Mouse (Mus musculus) stomach, embryonic 16.5 days (tissue): ENCODE results near the gene D10Wsu102e. TPM values are rescaled to one million over a fixed set of nuclear protein-coding genes. Genes with fewer than 3 reads are reported as not detected.
A peak's percentile ranks its signal among the peaks of the same experiment; 100 is the strongest.
"Not testable (repeated sequence)": the region's sequence is repeated elsewhere in the genome, so short reads cannot be mapped to it uniquely, and the experiment has no call there.

Experiments
- ATAC-seq: fragments of 200-750 bp; cut with Nextera tagmentation; 2 replicates; pipeline ENCODE4 v1.8.0; 2017; ENCODE audit warnings: moderate number of reproducible peaks, moderate TSS enrichment; ENCODE audit not compliant: insufficient read depth, low FRiP score
- H3K27ac ChIP-seq: fragments of 300-500 bp; sonication (generic); 2 replicates; pipeline ENCODE4 v1.5.1; 2014; ENCODE audit warnings: low read length
- H3K27me3 ChIP-seq: fragments of 300-500 bp; sonication (generic); 2 replicates; pipeline ENCODE4 v1.6.1; 2014; ENCODE audit warnings: low read length, control low read depth, mixed read lengths; ENCODE audit not compliant: control insufficient read depth, insufficient read depth
- H3K36me3 ChIP-seq: fragments of 300-500 bp; sonication (generic); 2 replicates; pipeline ENCODE4 v1.6.1; 2014; ENCODE audit warnings: low read length; ENCODE audit not compliant: control insufficient read depth, insufficient read depth
- H3K4me1 ChIP-seq: fragments of 300-500 bp; sonication (generic); 2 replicates; pipeline ENCODE4 v1.6.1; 2014; ENCODE audit warnings: low read length, control low read depth, mixed read lengths; ENCODE audit not compliant: control insufficient read depth, insufficient read depth
- H3K4me2 ChIP-seq: fragments of 300-500 bp; sonication (generic); 2 replicates; pipeline ENCODE4 v1.6.1; 2014; ENCODE audit warnings: low read depth, low read length, mixed read lengths
- H3K4me3 ChIP-seq: fragments of 300-500 bp; sonication (generic); replicated peaks from 2 replicates; pipeline ENCODE4 v1.5.1; 2014; ENCODE audit warnings: mild to moderate bottlenecking, low read length
- H3K9ac ChIP-seq: fragments of 300-500 bp; sonication (generic); 2 replicates; pipeline ENCODE4 v1.6.1; 2014; ENCODE audit warnings: low read length
- H3K9me3 ChIP-seq: fragments of 300-500 bp; sonication (generic); replicated peaks from 2 replicates; pipeline ENCODE4 v1.6.1; 2016; ENCODE audit warnings: low read length, control low read depth; ENCODE audit not compliant: control insufficient read depth
- WGBS: fragments of 180-500 bp; shearing (Covaris S2); extraction: QIAGEN DNeasy Blood & Tissue Kit; methylation state at CpG from one replicate; pipeline ENCODE4 v1.1.7; 2014; 5-methylcytosine and 5-hydroxymethylcytosine counted together
- polyA plus RNA-seq: library from polyadenylated mRNA; unstranded; fragments of >200 nt; fragmentation: Nextera tagmentation; extraction: Ambion mirVana; gene quantifications from 2 replicates; pipeline ENCODE4 v1.2.1, GENCODE M21; 2015

The D10Wsu102e gene
- polyA plus RNA-seq, 1 experiment from 2014 or later = 0.61 TPM

- Histone ChIP-seq H3K27me3 (0 out of 2 replicates have a peak, but pooled peaks cover under 1% of the 10 kb centered on the region), H3K4me3 (no peak overlapping the region), H3K9me3 (no peaks in the 10 kb centered on the region), H3K4me2 (no peak overlapping the region), H3K9ac (no peak overlapping the region), H3K27ac (no peak overlapping the region), H3K4me1 (no peaks in the 10 kb centered on the region), H3K36me3 (no peaks in the 10 kb centered on the region)
- 80% methylated on average over 5 of the region's 5 CpGs for WGBS
- ATAC-seq = no peak
Observed at GRCm38 (mm10) chr10:83343171-83343570, 16.9 kb upstream of the D10Wsu102e start.

- H3K27ac ChIP-seq = no peak overlapping the region
- WGBS = 44% methylated on average over 2 of the region's 2 CpGs
Observed at GRCm38 (mm10) chr10:83343828-83344685, 16.0 kb upstream of the D10Wsu102e start.

GRCm38 (mm10) chr10:83345693-83346358 lies 14.2 kb upstream of the D10Wsu102e start:
- no peak for ATAC-seq
- WGBS = 54% methylated on average over 7 of the region's 7 CpGs
- H3K27ac ChIP-seq = no peak overlapping the region

More at GRCm38 (mm10) chr10:83343828-83344685, 16.0 kb upstream of the D10Wsu102e start:
- no peaks in the 10 kb centered on the region for H3K4me1 ChIP-seq
- no peaks in the 10 kb centered on the region for H3K9me3 ChIP-seq
- no peak overlapping the region for H3K4me2 ChIP-seq
- no peaks in the 10 kb centered on the region for H3K36me3 ChIP-seq
- no peaks in the 10 kb centered on the region for H3K27me3 ChIP-seq
- H3K4me3 ChIP-seq = no peak overlapping the region
- H3K9ac ChIP-seq = no peak overlapping the region
- no peak for ATAC-seq

GRCm38 (mm10) chr10:83346359-83346736 lies 13.7 kb upstream of the D10Wsu102e start:
- no peak overlapping the region for H3K9ac ChIP-seq
- no peaks in the 10 kb centered on the region for H3K36me3 ChIP-seq
- 77% methylated on average over 5 of the region's 5 CpGs for WGBS
- H3K4me3 ChIP-seq = no peak overlapping the region
- H3K27ac ChIP-seq = no peak overlapping the region
- no peaks in the 10 kb centered on the region for H3K9me3 ChIP-seq
- H3K4me1 ChIP-seq = no peaks in the 10 kb centered on the region
- no peaks in the 10 kb centered on the region for H3K27me3 ChIP-seq
- no peak for ATAC-seq
- H3K4me2 ChIP-seq = no peak overlapping the region

More at GRCm38 (mm10) chr10:83345693-83346358, 14.2 kb upstream of the D10Wsu102e start:
- H3K9ac ChIP-seq = no peak overlapping the region
- no peak overlapping the region for H3K4me3 ChIP-seq
- H3K27me3 ChIP-seq = no peaks in the 10 kb centered on the region
- H3K4me2 ChIP-seq = no peak overlapping the region
- H3K9me3 ChIP-seq = no peaks in the 10 kb centered on the region
- H3K4me1 ChIP-seq = no peaks in the 10 kb centered on the region
- H3K36me3 ChIP-seq = no peaks in the 10 kb centered on the region

GRCm38 (mm10) chr10:83347494-83347893 lies 12.5 kb upstream of the D10Wsu102e start:
- Histone ChIP-seq H3K4me2 (no peak overlapping the region), H3K9ac (no peak overlapping the region), H3K9me3 (no peaks in the 10 kb centered on the region), H3K36me3 (no peaks in the 10 kb centered on the region), H3K4me3 (no peak overlapping the region), H3K4me1 (no peaks in the 10 kb centered on the region), H3K27ac (no peak overlapping the region), H3K27me3 (no peaks in the 10 kb centered on the region)
- no peak for ATAC-seq
- 25% methylated on average over 7 of the region's 7 CpGs for WGBS

- no peaks in the 10 kb centered on the region for H3K36me3 ChIP-seq
- H3K27me3 ChIP-seq = no peaks in the 10 kb centered on the region
- no peak overlapping the region for H3K4me3 ChIP-seq
- no peak overlapping the region for H3K4me2 ChIP-seq
- ATAC-seq = no peak
- no peak overlapping the region for H3K9ac ChIP-seq
- H3K27ac ChIP-seq = no peak overlapping the region
- H3K9me3 ChIP-seq = no peaks in the 10 kb centered on the region
- 89% methylated on average over 2 of the region's 2 CpGs for whole genome bisulfite sequencing
- no peaks in the 10 kb centered on the region for H3K4me1 ChIP-seq
Observed at GRCm38 (mm10) chr10:83350689-83351088, 9.3 kb upstream of the D10Wsu102e start.

GRCm38 (mm10) chr10:83351779-83352178 lies 8.2 kb upstream of the D10Wsu102e start:
- H3K4me3 ChIP-seq, H3K36me3 ChIP-seq, H3K4me2 ChIP-seq, H3K9ac ChIP-seq, ATAC-seq, H3K27ac ChIP-seq, H3K4me1 ChIP-seq, H3K27me3 ChIP-seq, H3K9me3 ChIP-seq: not testable (repeated sequence)
- 77% methylated on average over 4 of the region's 4 CpGs for WGBS

- peak overlapping the region; percentile 62; the same call in 1 of the 2 replicates for H3K27ac ChIP-seq
- H3K4me3 ChIP-seq = no peak overlapping the region
- H3K4me2 ChIP-seq = no peak overlapping the region
- no peaks in the 10 kb centered on the region for H3K36me3 ChIP-seq
- H3K27me3 ChIP-seq = no peaks in the 10 kb centered on the region
- WGBS = 26% methylated on average over 14 of the region's 14 CpGs
- H3K9me3 ChIP-seq = no peaks in the 10 kb centered on the region
- H3K9ac ChIP-seq = no peak overlapping the region
- no peaks in the 10 kb centered on the region for H3K4me1 ChIP-seq
- peak; percentile 37 for ATAC-seq
Observed at GRCm38 (mm10) chr10:83353680-83354332, 6.2 kb upstream of the D10Wsu102e start.

GRCm38 (mm10) chr10:83354333-83354719 lies 5.7 kb upstream of the D10Wsu102e start:
- 53% methylated on average over 8 of the region's 8 CpGs for WGBS
- no peaks in the 10 kb centered on the region; the same call in 1 of the 2 replicates for H3K4me1 ChIP-seq
- H3K4me3 ChIP-seq = no peak overlapping the region
- no peak for ATAC-seq
- 0 out of 2 replicates have a peak overlapping the region, but pooled peaks have one; percentile 62 for H3K27ac ChIP-seq
- H3K27me3 ChIP-seq = no peaks in the 10 kb centered on the region
- no peak overlapping the region for H3K4me2 ChIP-seq
- no peak overlapping the region for H3K9ac ChIP-seq
- H3K36me3 ChIP-seq = no peaks in the 10 kb centered on the region
- H3K9me3 ChIP-seq = no peaks in the 10 kb centered on the region
